Mouse (Mus musculus): ENCODE measurements around the gene Fgf13. TPM values are rescaled to one million over a fixed set of nuclear protein-coding genes. Genes with fewer than 3 reads are reported as not detected.

Fgf13 gene
- polyA plus RNA-seq (2017; shearing (Covaris generic)), result 10 to 100 TPM in 1 of 2 experiments, 1 to 10 TPM in 1; 6.9 to 10.5 TPM

GRCm38 (mm10) chrX:59567695-59568431, at the start of gene Fgf13:
Gene Fgf13 (minus strand): TSS chrX:59568071.

